Mouse (Mus musculus): ENCODE results near the gene Atp5e.

- TF ChIP-seq CTCF (IDR thresholded peaks at IDR 0.05; ENCODE audit: control insufficient read depth, insufficient read depth, insufficient read length) (no peak), MAX (IDR thresholded peaks at IDR 0.05) (no peak), USF1 (IDR thresholded peaks at IDR 0.05; ENCODE audit: low read depth) (no peak), CEBPB (IDR thresholded peaks at IDR 0.05; ENCODE audit: low read depth) (no peak), FOSL1 (IDR thresholded peaks at IDR 0.05; ENCODE audit: insufficient read depth, low read length, poor library complexity, severe bottlenecking) (no peak), MYOD1 (IDR thresholded peaks at IDR 0.05; ENCODE audit: control insufficient read depth, insufficient read length, low read depth) (no peak)
Measured at GRCm38 (mm10) chr2:174470786-174471405, 7.0 kb upstream of the Atp5e start.
